Mouse (Mus musculus) gastrocnemius, adult 8-10 months (tissue): ENCODE measurements around the gene Donson. TPM values are rescaled to one million over a fixed set of nuclear protein-coding genes. Genes with fewer than 3 reads are reported as not detected.

ENCODE experiments used
- DNase-seq, 2 experiments: peaks; one replicate each; pipeline ENCODE4 v3.0.0; 2022; ENCODE audit warnings: low spot score in 2 of 2
- total RNA-seq, 4 experiments: library from RNA; stranded (reverse); gene quantifications; 2 replicates each; pipeline ENCODE4 v1.2.4; 2022

The Donson gene
- total RNA-seq, 4 experiments from 2014 or later: 0.49 to 1.0 (median 0.60) TPM

GRCm38 (mm10) chr16:91689791-91690190 lies 1.2 kb upstream of the Donson start:
- no peak for DNase-seq

GRCm38 (mm10) chr16:91688023-91688618 lies 449 bp downstream of the Donson start:
- DNase-seq: no peak

GRCm38 (mm10) chr16:91686369-91686768 lies 2.2 kb downstream of the Donson start:
- no peak for DNase-seq

GRCm38 (mm10) chr16:91685526-91685925 lies 3.0 kb downstream of the Donson start:
- no peak for DNase-seq

- DNase-seq: no peak
Observed at GRCm38 (mm10) chr16:91680656-91681055, 7.9 kb downstream of the Donson start.

- no peak for DNase-seq
Observed at GRCm38 (mm10) chr16:91678147-91678911, 10.2 kb downstream of the Donson start.

- no peak for DNase-seq
Observed at GRCm38 (mm10) chr16:91674500-91674899, 14.1 kb downstream of the Donson start.

- DNase-seq: no peak
Observed at GRCm38 (mm10) chr16:91663795-91664194, 24.8 kb downstream of the Donson start.

- no peak for DNase-seq
Observed at GRCm38 (mm10) chr16:91662336-91662735, 26.2 kb downstream of the Donson start.

GRCm38 (mm10) chr16:91661397-91661796 lies 27.2 kb downstream of the Donson start:
- DNase-seq: no peak

GRCm38 (mm10) chr16:91659798-91660197 lies 28.8 kb downstream of the Donson start:
- no peak for DNase-seq

GRCm38 (mm10) chr16:91658471-91658870 lies 30.1 kb downstream of the Donson start:
- no peak for DNase-seq

- no peak for DNase-seq
Observed at GRCm38 (mm10) chr16:91657285-91657684, 31.3 kb downstream of the Donson start.

GRCm38 (mm10) chr16:91655285-91655684 lies 33.3 kb downstream of the Donson start:
- DNase-seq: no peak

- DNase-seq: no peak
Observed at GRCm38 (mm10) chr16:91652191-91652590, 36.4 kb downstream of the Donson start.

GRCm38 (mm10) chr16:91649781-91650180 lies 38.8 kb downstream of the Donson start:
- no peak for DNase-seq

GRCm38 (mm10) chr16:91649246-91649645 lies 39.3 kb downstream of the Donson start:
- DNase-seq: no peak

GRCm38 (mm10) chr16:91648220-91648550 lies 40.4 kb downstream of the Donson start:
- DNase-seq: peak; percentile 48 to 60

- DNase-seq: peak; percentile 92 to 96
Observed at GRCm38 (mm10) chr16:91647461-91648219, 40.9 kb downstream of the Donson start, which contains the start of gene Son. Son (plus strand) TSS chr16:91647506.

GRCm38 (mm10) chr16:91646681-91647419 lies 41.7 kb downstream of the Donson start, which contains the start of gene Gart:
Gart (minus strand) TSS chr16:91646952.
- DNase-seq: peak; percentile 90 to 92

GRCm38 (mm10) chr16:91645995-91646602 lies 42.5 kb downstream of the Donson start:
- DNase-seq: no peak
